Mouse (Mus musculus): ENCODE results near the gene 2210408I21Rik. TPM values are rescaled to one million over a fixed set of nuclear protein-coding genes. Genes with fewer than 3 reads are reported as not detected.

2210408I21Rik gene
- polyA plus RNA-seq, 1 experiment from 2014 or later = 14.4 TPM

DNA sequence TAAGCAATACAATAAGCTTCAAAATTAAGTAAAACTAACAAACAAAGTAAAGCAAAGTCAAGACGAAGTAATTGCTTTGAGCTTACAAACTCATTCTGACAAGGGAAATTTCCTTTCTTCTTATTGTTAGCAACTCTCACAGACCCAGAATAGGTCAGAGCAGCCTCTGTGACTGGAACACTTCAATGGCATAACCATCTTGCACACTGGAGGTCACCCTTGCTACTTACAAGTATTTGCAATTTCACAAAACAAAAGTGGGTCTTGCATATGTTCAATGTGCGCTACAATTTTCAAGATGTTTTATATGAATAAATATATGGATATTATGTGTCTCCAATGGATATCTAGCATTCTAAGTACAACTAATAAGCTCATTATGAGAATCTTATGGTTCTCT lies 265.4 kb downstream of the 2210408I21Rik start:
- H3K27me3 ChIP-seq (ENCODE audit: control insufficient read depth, insufficient read depth, low read length) = no peaks in the 10 kb centered on the region
- H3K36me3 ChIP-seq (ENCODE audit: control insufficient read depth, insufficient read depth, low read length) = no peaks in the 10 kb centered on the region
- no peaks in the 10 kb centered on the region for H3K9me3 ChIP-seq (ENCODE audit: control insufficient read depth, low read length)
- no peak overlapping the region for H3K4me3 ChIP-seq (ENCODE audit: low read depth, low read length)
- H3K4me2 ChIP-seq (replicated peaks; ENCODE audit: low read depth, low read length) = no peak overlapping the region
- no peak overlapping the region for H3K9ac ChIP-seq (ENCODE audit: low read depth, low read length)
- 74% methylated on average over 2 of the region's 2 CpGs for WGBS
- no peak overlapping the region for H3K27ac ChIP-seq (ENCODE audit: low read depth, low read length)
- ATAC-seq (ENCODE audit: low FRiP score) (no peak), DNase-seq (ENCODE audit: low spot score) (no peak)
- H3K4me1 ChIP-seq (replicated peaks; ENCODE audit: control insufficient read depth, insufficient read depth, low read length) = no peaks in the 10 kb centered on the region

DNA sequence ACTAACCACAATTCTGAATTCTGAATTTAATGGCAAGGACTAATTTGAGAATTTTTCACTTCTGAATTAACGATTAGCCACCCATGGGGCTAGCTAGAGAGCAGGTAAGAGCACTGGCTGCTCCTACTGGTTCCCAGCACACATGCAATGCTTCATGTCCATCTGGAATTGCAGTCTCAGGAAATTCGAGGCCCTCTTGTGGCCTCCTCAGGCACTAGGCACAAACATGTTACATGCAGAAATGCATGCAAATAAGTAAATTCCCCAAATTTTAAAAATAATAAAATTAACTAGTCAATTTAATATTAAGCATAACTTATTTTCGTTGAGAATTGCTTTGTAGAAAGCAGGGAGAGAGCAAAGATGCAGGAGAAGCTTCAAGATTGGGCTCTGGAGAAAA lies 273.2 kb downstream of the 2210408I21Rik start:
- WGBS = 75% methylated on average over 3 of the region's 3 CpGs
- Histone ChIP-seq H3K27me3 (ENCODE audit: control insufficient read depth, insufficient read depth, low read length) (no peaks in the 10 kb centered on the region), H3K36me3 (ENCODE audit: control insufficient read depth, insufficient read depth, low read length) (no peaks in the 10 kb centered on the region), H3K9me3 (ENCODE audit: control insufficient read depth, low read length) (no peaks in the 10 kb centered on the region), H3K4me1 (replicated peaks; ENCODE audit: control insufficient read depth, insufficient read depth, low read length) (no peaks in the 10 kb centered on the region), H3K27ac (ENCODE audit: low read depth, low read length) (no peak overlapping the region), H3K4me2 (replicated peaks; ENCODE audit: low read depth, low read length) (no peak overlapping the region), H3K9ac (ENCODE audit: low read depth, low read length) (no peak overlapping the region), H3K4me3 (ENCODE audit: low read depth, low read length) (no peak overlapping the region)
- ATAC-seq (ENCODE audit: low FRiP score) (no peak), DNase-seq (ENCODE audit: low spot score) (no peak)

DNA sequence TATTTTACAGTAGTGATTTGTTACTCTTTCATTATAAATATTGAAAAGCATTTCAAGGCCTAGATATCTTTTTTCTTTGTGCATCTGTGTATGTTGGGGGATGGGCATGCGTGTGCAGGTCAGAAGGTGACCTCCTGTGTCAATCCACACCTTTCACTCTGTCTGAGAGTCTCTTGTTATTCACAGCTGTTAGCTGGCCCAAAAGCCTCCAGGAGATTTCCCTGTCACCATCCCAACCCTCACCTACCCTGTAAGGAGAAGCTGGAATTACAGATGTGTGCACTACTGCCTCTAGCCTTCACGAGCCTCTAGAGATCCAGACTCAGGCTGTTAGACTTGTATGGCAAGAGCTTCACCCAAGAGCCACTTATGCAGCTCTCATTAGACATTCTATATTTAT lies 274.5 kb downstream of the 2210408I21Rik start:
- no peaks in the 10 kb centered on the region for H3K4me1 ChIP-seq (replicated peaks; ENCODE audit: control insufficient read depth, insufficient read depth, low read length)
- 0 out of 2 replicates have a peak, but pooled peaks have one; percentile 27 for ATAC-seq (ENCODE audit: low FRiP score)
- no peak for DNase-seq (ENCODE audit: low spot score)
- H3K9ac ChIP-seq (ENCODE audit: low read depth, low read length) = no peak overlapping the region
- no peaks in the 10 kb centered on the region for H3K9me3 ChIP-seq (ENCODE audit: control insufficient read depth, low read length)
- no peaks in the 10 kb centered on the region for H3K27me3 ChIP-seq (ENCODE audit: control insufficient read depth, insufficient read depth, low read length)
- H3K4me3 ChIP-seq (ENCODE audit: low read depth, low read length) = no peak overlapping the region
- H3K27ac ChIP-seq (ENCODE audit: low read depth, low read length) = no peak overlapping the region
- H3K4me2 ChIP-seq (replicated peaks; ENCODE audit: low read depth, low read length) = no peak overlapping the region
- WGBS = 62% methylated on average over 2 of the region's 2 CpGs
- H3K36me3 ChIP-seq (ENCODE audit: control insufficient read depth, insufficient read depth, low read length) = no peaks in the 10 kb centered on the region

DNA sequence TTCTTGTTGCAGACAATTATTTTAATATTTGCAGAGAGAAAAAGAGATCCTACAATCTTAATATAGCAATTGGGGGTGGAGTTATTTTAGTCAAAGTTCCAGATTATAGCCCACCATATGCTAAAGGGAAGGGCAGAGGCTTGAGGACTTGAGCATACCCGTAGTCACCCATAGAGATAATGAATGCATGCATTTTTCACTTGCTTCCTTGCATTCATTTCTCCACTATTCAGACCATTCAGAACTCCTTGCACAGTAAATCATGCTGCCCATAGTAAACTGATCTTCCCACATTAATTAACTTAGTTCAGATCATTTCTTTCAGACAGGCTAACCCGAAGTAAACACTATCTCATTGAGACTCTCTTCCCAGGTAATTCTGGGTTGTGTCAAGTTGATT lies 277.5 kb downstream of the 2210408I21Rik start:
- H3K4me1 ChIP-seq (replicated peaks; ENCODE audit: control insufficient read depth, insufficient read depth, low read length) = no peaks in the 10 kb centered on the region
- DNase-seq (ENCODE audit: low spot score) (no peak), ATAC-seq (ENCODE audit: low FRiP score) (peak; percentile 59)
- no peak overlapping the region for H3K9ac ChIP-seq (ENCODE audit: low read depth, low read length)
- H3K9me3 ChIP-seq (ENCODE audit: control insufficient read depth, low read length) = no peaks in the 10 kb centered on the region
- no peak overlapping the region for H3K4me3 ChIP-seq (ENCODE audit: low read depth, low read length)
- no peaks in the 10 kb centered on the region for H3K36me3 ChIP-seq (ENCODE audit: control insufficient read depth, insufficient read depth, low read length)
- 50% methylated on average over 2 of the region's 2 CpGs for WGBS
- no peak overlapping the region for H3K4me2 ChIP-seq (replicated peaks; ENCODE audit: low read depth, low read length)
- no peaks in the 10 kb centered on the region for H3K27me3 ChIP-seq (ENCODE audit: control insufficient read depth, insufficient read depth, low read length)
- H3K27ac ChIP-seq (ENCODE audit: low read depth, low read length) = no peak overlapping the region

DNA sequence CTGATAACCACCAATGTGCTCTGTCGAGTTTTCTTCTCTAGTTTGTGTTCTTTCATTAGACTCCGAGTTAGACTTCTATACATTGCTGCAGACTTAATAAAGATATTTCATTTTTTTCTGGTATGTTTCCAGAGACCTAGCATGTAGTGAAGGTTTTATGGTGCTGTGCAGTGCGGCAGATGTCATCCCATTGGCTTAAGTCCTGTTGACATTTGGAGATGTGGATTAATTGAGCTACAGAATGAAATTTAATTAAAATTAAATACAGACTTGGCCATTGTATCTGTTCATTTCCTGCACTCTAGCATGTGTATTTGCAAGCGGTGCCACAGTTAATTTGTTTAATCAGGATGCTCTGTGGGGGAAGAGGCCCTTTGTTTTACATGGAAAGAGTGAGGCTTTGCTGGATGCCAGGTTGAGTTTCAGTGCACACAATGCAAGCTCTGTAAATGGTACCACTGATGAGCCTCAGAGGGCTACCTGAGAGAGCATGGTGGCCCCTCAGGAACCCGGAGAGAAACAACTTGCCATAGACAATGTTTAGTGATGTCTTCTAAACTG lies 314.7 kb downstream of the 2210408I21Rik start:
- H3K9me3 ChIP-seq (ENCODE audit: control insufficient read depth, low read length) = no peaks in the 10 kb centered on the region; the same call in 1 of the 2 replicates
- H3K4me2 ChIP-seq (replicated peaks; ENCODE audit: low read depth, low read length) = no peak overlapping the region
- H3K36me3 ChIP-seq (ENCODE audit: control insufficient read depth, insufficient read depth, low read length) = no peaks in the 10 kb centered on the region
- no peak overlapping the region for H3K27ac ChIP-seq (ENCODE audit: low read depth, low read length)
- H3K27me3 ChIP-seq (ENCODE audit: control insufficient read depth, insufficient read depth, low read length) = no peaks in the 10 kb centered on the region
- ATAC-seq (ENCODE audit: low FRiP score) = no peak
- no peaks in the 10 kb centered on the region for H3K4me1 ChIP-seq (replicated peaks; ENCODE audit: control insufficient read depth, insufficient read depth, low read length)
- 89% methylated on average over 5 of the region's 5 CpGs for WGBS
- no peak for DNase-seq (ENCODE audit: low spot score)
- no peak overlapping the region for H3K9ac ChIP-seq (ENCODE audit: low read depth, low read length)
- no peak overlapping the region for H3K4me3 ChIP-seq (ENCODE audit: low read depth, low read length)

DNA sequence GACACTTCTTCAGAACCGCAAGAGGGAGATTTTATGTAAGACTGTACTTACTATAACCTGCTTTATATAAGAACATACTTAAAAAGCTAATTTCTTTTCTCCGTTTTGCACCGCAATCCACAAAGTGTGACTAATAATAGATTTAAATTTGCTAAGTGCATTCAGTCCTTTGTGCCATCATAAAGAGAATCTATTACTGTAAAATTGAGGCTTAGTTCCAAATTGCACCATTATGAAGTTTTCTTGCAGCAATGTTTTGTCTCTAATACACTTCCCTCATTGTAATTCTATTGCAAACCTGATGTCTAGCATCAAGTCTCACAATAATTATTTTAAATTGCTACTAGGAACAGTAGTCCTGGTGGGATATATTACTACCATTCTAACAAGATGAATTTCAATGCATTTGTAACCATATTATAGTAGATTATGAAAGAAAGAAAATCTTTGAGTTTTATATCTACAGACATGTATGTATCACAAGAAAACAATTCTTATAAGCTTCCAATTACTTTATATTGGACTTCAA lies 334.8 kb downstream of the 2210408I21Rik start:
- DNase-seq (ENCODE audit: low spot score) (no peak), ATAC-seq (ENCODE audit: low FRiP score) (no peak)
- no peaks in the 10 kb centered on the region for H3K9me3 ChIP-seq (ENCODE audit: control insufficient read depth, low read length)

DNA sequence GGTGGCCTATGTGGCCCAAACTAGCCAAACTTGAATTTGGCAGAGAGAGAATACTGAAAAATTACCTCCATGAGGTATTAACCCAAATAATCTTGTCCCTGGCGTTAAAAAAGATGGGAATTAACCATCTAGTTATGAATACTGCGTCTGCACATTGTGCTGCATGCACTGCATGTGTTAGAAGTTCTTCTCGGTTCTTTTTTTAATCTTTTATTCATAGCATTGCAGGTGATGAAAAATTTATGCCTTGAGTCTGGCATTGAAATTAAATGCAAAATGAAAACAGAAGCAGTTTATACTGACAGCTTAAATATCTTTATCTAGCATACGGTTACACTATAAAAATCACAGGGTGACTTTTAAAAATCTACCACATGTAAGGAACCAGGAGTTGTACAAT lies 341.1 kb downstream of the 2210408I21Rik start:
- DNase-seq (ENCODE audit: low spot score) (no peak), ATAC-seq (ENCODE audit: low FRiP score) (no peak)
- no peak overlapping the region for H3K4me3 ChIP-seq (ENCODE audit: low read depth, low read length)
- H3K27me3 ChIP-seq (ENCODE audit: control insufficient read depth, insufficient read depth, low read length) = no peaks in the 10 kb centered on the region
- no peak overlapping the region for H3K4me2 ChIP-seq (replicated peaks; ENCODE audit: low read depth, low read length)
- no peaks in the 10 kb centered on the region for H3K9me3 ChIP-seq (ENCODE audit: control insufficient read depth, low read length)
- no peaks in the 10 kb centered on the region for H3K4me1 ChIP-seq (replicated peaks; ENCODE audit: control insufficient read depth, insufficient read depth, low read length)
- no peak overlapping the region for H3K27ac ChIP-seq (ENCODE audit: low read depth, low read length)
- H3K36me3 ChIP-seq (ENCODE audit: control insufficient read depth, insufficient read depth, low read length) = no peaks in the 10 kb centered on the region
- no peak overlapping the region for H3K9ac ChIP-seq (ENCODE audit: low read depth, low read length)
- WGBS = 81% methylated on average over 4 of the region's 4 CpGs

More for the DNA sequence above, 334.8 kb downstream of the 2210408I21Rik start:
- Histone ChIP-seq H3K27ac (ENCODE audit: low read depth, low read length) (no peak overlapping the region), H3K9ac (ENCODE audit: low read depth, low read length) (no peak overlapping the region), H3K36me3 (ENCODE audit: control insufficient read depth, insufficient read depth, low read length) (no peaks in the 10 kb centered on the region), H3K27me3 (ENCODE audit: control insufficient read depth, insufficient read depth, low read length) (no peaks in the 10 kb centered on the region), H3K4me2 (replicated peaks; ENCODE audit: low read depth, low read length) (no peak overlapping the region), H3K4me3 (ENCODE audit: low read depth, low read length) (no peak overlapping the region), H3K4me1 (replicated peaks; ENCODE audit: control insufficient read depth, insufficient read depth, low read length) (no peaks in the 10 kb centered on the region)
- WGBS = 88% methylated on average over 3 of the region's 3 CpGs

DNA sequence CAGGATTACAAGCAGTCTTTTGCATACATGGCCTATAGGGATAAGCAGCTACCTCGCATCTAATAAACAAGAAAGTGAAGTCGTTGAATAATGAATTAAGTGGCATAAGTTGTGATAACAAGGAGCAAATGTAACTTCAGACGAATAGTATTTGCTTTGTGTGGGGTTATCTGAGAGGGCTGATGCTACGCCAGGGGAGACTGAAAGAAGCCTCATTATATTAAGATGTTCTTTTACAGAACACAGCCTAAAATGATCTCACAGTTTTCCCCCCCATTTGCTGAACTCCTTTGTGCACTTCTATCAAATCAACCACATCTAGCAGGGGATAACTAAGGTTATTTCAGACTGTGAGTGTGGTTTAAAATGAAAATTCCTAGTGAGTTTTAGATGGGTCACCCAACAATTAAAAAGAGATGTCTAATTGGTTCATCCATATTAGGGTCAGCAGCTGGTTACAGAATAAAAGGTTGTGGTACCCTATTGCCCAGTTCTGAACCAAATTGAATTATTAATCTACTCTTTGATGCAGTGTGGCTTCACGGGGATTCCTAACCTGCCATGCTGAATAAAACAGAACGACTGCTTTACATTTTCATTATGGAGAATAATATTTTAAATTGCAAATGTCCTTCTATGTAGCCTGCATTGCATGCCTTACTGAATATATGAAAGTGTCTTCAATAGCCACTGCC lies 343.2 kb downstream of the 2210408I21Rik start:
- Histone ChIP-seq H3K9ac (ENCODE audit: low read depth, low read length) (no peak overlapping the region), H3K27me3 (ENCODE audit: control insufficient read depth, insufficient read depth, low read length) (no peaks in the 10 kb centered on the region), H3K4me3 (ENCODE audit: low read depth, low read length) (no peak overlapping the region), H3K9me3 (ENCODE audit: control insufficient read depth, low read length) (no peaks in the 10 kb centered on the region), H3K27ac (ENCODE audit: low read depth, low read length) (no peak overlapping the region), H3K4me1 (replicated peaks; ENCODE audit: control insufficient read depth, insufficient read depth, low read length) (no peaks in the 10 kb centered on the region), H3K36me3 (ENCODE audit: control insufficient read depth, insufficient read depth, low read length) (no peaks in the 10 kb centered on the region), H3K4me2 (replicated peaks; ENCODE audit: low read depth, low read length) (no peak overlapping the region)
- ATAC-seq (ENCODE audit: low FRiP score) = peak; percentile 66; the same call in 1 of the 2 replicates
- 61% methylated on average over 6 of the region's 6 CpGs for WGBS
- DNase-seq (ENCODE audit: low spot score) = no peak
